Mouse (Mus musculus) lung, embryonic 16.5 days (tissue): ENCODE results near the gene Pkm. TPM values are rescaled to one million over a fixed set of nuclear protein-coding genes. Genes with fewer than 3 reads are reported as not detected.
A peak's percentile ranks its signal among the peaks of the same experiment; 100 is the strongest.

ENCODE experiments used
- ATAC-seq: fragments of 200-750 bp; cut with Nextera tagmentation; 2 replicates; pipeline ENCODE4 v1.8.0; 2017; ENCODE audit warnings: low read depth, mild to moderate bottlenecking, moderate library complexity
- H3K27ac ChIP-seq: fragments of 300-500 bp; sonication (generic); 2 replicates; pipeline ENCODE4 v1.5.1; 2014; ENCODE audit warnings: mild to moderate bottlenecking, control low read depth, low read length
- H3K27me3 ChIP-seq: fragments of 300-500 bp; sonication (generic); 2 replicates; pipeline ENCODE4 v1.6.1; 2014; ENCODE audit warnings: low read depth, low read length, mixed read lengths; ENCODE audit not compliant: control insufficient read depth, insufficient read depth
- H3K36me3 ChIP-seq: fragments of 300-500 bp; sonication (generic); 2 replicates; pipeline ENCODE4 v1.6.1; 2014; ENCODE audit warnings: low read length; ENCODE audit not compliant: control insufficient read depth, insufficient read depth
- H3K4me1 ChIP-seq: fragments of 300-500 bp; sonication (generic); replicated peaks from 2 replicates; pipeline ENCODE4 v1.6.1; 2014; ENCODE audit warnings: low read length, mixed read lengths; ENCODE audit not compliant: control insufficient read depth, insufficient read depth
- H3K4me2 ChIP-seq: fragments of 300-500 bp; sonication (generic); 2 replicates; pipeline ENCODE4 v1.6.1; 2014; ENCODE audit warnings: low read depth, low read length, control low read depth
- H3K4me3 ChIP-seq: fragments of 300-500 bp; sonication (generic); 2 replicates; pipeline ENCODE4 v1.5.1; 2014; ENCODE audit warnings: mild to moderate bottlenecking, low read length, control low read depth
- H3K9ac ChIP-seq: fragments of 300-500 bp; sonication (generic); 2 replicates; pipeline ENCODE4 v1.6.1; 2014; ENCODE audit warnings: low read length, control low read depth
- H3K9me3 ChIP-seq: fragments of 300-500 bp; sonication (generic); 2 replicates; pipeline ENCODE4 v1.6.1; 2016; ENCODE audit warnings: low read length; ENCODE audit not compliant: control insufficient read depth
- WGBS: fragments of 180-500 bp; shearing (Covaris S2); extraction: QIAGEN DNeasy Blood & Tissue Kit; methylation state at CpG from one replicate; pipeline ENCODE4 v1.1.7; 2014; 5-methylcytosine and 5-hydroxymethylcytosine counted together
- polyA plus RNA-seq: library from polyadenylated mRNA; unstranded; fragments of >200 nt; fragmentation: Nextera tagmentation; extraction: Ambion mirVana; gene quantifications from 2 replicates; pipeline ENCODE4 v1.2.1, GENCODE M21; 2015

Pkm gene
- polyA plus RNA-seq, 1 experiment from 2014 or later, result 1,193 TPM

DNA sequence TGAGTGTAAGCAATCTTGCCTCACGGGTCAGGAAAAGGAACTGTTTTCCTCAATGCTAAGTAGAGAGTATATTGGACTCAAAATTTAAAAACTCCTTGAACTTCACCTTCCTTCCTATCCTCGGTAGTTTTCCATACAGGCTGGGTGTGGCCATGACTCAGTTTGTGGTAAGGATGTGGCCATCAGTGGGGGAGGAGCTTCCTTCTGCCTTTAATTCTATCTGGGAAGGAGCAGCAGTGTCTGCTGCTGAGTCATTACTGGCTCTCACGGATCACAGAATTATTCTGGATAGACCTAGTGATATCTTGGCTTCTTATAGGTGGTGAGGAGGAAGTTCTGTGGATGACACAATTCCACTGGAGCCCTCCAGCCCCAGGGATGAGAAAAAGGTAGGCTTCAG is 2.8 kb upstream of the Pkm start:
- Histone ChIP-seq H3K27me3 (no peaks in the 10 kb centered on the region), H3K4me2 (no peak overlapping the region), H3K4me1 (peaks cover 9% of the 10 kb centered on the region), H3K9me3 (no peaks in the 10 kb centered on the region), H3K9ac (no peak overlapping the region), H3K36me3 (peaks cover 18% of the 10 kb centered on the region), H3K4me3 (no peak overlapping the region), H3K27ac (no peak overlapping the region)
- no peak for ATAC-seq
- WGBS, result 21% methylated on average over 3 of the region's 3 CpGs

DNA sequence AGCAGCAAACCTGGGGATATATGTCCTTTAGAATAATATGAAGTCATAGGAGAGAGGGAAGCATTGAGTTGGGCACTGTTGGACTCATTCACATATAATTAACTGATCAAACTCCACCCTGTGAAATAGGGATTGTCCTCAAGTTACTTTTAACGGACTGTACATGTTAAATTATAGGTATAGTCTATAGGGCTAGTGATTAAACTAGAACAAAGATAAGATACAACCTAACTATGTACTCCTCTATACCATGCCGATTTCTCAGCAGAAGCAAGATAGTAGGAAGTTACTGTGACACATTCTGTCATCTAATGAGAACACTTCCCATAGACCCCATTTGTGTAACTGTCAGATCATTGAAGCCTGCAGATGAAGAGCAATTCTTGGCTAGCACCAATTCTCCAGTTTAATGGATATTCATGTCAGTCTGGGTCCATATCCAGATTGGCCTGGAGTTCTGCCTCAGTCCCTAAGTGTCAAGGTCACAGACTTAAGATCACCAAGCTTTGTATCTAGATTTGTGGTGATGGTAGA is 1.7 kb upstream of the Pkm start:
- H3K9ac ChIP-seq, result no peak overlapping the region
- WGBS, result 82% methylated on average over 2 of the region's 2 CpGs
- H3K4me2 ChIP-seq, result no peak overlapping the region
- no peak overlapping the region for H3K27ac ChIP-seq
- H3K27me3 ChIP-seq, result no peaks in the 10 kb centered on the region
- peaks cover 21% of the 10 kb centered on the region for H3K4me1 ChIP-seq
- H3K4me3 ChIP-seq, result no peak overlapping the region
- ATAC-seq, result no peak
- H3K36me3 ChIP-seq, result peaks cover 6% of the 10 kb centered on the region
- no peaks in the 10 kb centered on the region for H3K9me3 ChIP-seq

- H3K36me3 ChIP-seq, result 0 out of 2 replicates have a peak, but pooled peaks cover 2% of the 10 kb centered on the region
- peak overlapping the region; percentile 97 for H3K27ac ChIP-seq
- peaks cover 41% of the 10 kb centered on the region for H3K4me1 ChIP-seq
- H3K4me3 ChIP-seq, result peak overlapping the region; percentile 93
- H3K4me2 ChIP-seq, result peak overlapping the region; percentile 79
- no peaks in the 10 kb centered on the region for H3K9me3 ChIP-seq
- no peaks in the 10 kb centered on the region for H3K27me3 ChIP-seq
- peak; percentile 34 for ATAC-seq
- 1% methylated on average over 65 of the region's 65 CpGs for WGBS
- H3K9ac ChIP-seq, result peak overlapping the region; percentile 88
Observed at GRCm38 (mm10) chr9:59656635-59657617, 758 bp downstream of the Pkm start.

DNA sequence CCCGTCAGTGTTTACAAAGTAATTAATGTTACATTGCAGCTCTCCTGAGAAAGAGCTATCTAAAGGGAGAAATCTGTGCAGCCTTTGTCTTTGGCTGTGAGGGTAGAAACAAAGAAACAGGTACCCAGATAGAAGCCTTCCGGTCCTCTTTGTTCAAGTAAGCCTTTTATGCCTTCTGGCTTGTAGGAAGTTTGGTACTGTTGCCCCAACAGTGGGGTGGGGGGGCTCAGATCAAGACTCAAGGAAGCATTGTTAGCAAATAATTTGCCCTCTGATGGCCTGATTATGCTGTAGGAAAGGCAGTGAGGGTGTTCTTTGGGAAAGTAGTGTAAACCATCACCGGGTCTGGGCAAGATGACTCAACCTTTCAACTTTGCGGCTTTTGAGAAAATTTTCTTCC is 2.0 kb downstream of the Pkm start:
- no peaks in the 10 kb centered on the region for H3K27me3 ChIP-seq
- peaks cover 3% of the 10 kb centered on the region; the same call in 1 of the 2 replicates for H3K36me3 ChIP-seq
- H3K4me2 ChIP-seq, result peak overlapping the region; percentile 79
- 5% methylated on average over 4 of the region's 4 CpGs for WGBS
- peak overlapping the region; percentile 97 for H3K27ac ChIP-seq
- no peak for ATAC-seq
- peaks cover 41% of the 10 kb centered on the region for H3K4me1 ChIP-seq
- H3K4me3 ChIP-seq, result peak overlapping the region; percentile 93
- H3K9ac ChIP-seq, result peak overlapping the region; percentile 88
- no peaks in the 10 kb centered on the region for H3K9me3 ChIP-seq

DNA sequence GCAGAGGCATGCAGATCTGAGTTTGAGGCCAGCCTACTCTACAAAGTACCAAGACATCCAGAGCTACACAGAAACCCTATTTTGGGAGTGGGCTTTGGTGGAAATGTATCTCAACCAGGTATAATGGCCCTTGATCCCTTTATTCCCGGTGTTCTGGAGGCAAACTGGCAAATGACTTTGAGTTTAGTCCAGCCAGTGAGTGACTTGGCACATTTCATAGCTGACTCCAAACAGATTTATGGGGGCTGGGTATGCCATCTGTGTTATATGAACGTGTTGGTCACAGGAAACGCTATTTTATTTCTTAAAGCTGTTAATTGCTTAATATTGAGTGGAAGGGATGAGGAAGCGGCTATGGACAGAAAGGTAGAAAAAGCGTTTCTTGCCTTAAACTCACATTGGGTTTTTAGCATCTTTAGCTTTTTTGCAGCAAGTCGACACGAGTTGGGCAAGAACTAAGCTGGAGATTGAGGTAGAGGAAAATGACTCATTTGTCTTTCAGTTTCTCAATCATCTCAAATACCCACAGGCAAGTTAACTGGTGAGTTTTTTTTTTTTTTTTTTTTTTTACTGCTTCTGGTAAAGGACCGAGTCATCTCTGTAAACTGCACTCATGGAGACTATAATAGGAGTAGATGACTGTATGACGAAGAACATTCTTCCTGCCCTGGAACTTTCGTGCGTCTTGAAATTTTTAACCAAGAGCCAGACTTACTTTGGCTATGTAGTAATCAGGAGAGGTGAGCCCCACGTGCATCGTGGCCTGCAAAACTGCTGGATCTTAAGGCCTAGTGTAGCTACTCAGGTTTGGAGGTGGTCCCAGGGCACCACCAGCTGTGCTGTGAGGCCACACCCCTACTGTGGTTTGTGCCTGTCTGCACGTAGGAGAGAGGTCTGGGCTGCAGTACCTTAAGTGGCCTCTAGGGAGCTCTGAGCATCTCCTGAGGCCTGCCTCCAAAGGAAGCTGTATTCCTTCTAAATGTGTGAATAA is 3.2 kb downstream of the Pkm start:
- Histone ChIP-seq H3K9ac (0 out of 2 replicates have a peak overlapping the region, but pooled peaks have one; percentile 46), H3K4me1 (peaks cover 48% of the 10 kb centered on the region), H3K4me2 (peak overlapping the region; percentile 79), H3K4me3 (peak overlapping the region; percentile 20), H3K9me3 (no peaks in the 10 kb centered on the region), H3K27ac (peak overlapping the region; percentile 58), H3K27me3 (no peaks in the 10 kb centered on the region), H3K36me3 (peaks cover 5% of the 10 kb centered on the region; the same call in 1 of the 2 replicates)
- peak; percentile 41 for ATAC-seq
- WGBS, result 22% methylated on average over 14 of the region's 14 CpGs

GRCm38 (mm10) chr9:59660421-59660820 is 4.3 kb downstream of the Pkm start:
- Histone ChIP-seq H3K9ac (no peak overlapping the region), H3K4me2 (peak overlapping the region; percentile 32; the same call in 1 of the 2 replicates), H3K4me1 (peaks cover 49% of the 10 kb centered on the region), H3K9me3 (no peaks in the 10 kb centered on the region), H3K4me3 (no peak overlapping the region), H3K27me3 (no peaks in the 10 kb centered on the region), H3K27ac (peak overlapping the region; percentile 58; the same call in 1 of the 2 replicates), H3K36me3 (peaks cover 9% of the 10 kb centered on the region; the same call in 1 of the 2 replicates)
- WGBS, result 46% methylated on average over 10 of the region's 10 CpGs
- no peak for ATAC-seq

DNA sequence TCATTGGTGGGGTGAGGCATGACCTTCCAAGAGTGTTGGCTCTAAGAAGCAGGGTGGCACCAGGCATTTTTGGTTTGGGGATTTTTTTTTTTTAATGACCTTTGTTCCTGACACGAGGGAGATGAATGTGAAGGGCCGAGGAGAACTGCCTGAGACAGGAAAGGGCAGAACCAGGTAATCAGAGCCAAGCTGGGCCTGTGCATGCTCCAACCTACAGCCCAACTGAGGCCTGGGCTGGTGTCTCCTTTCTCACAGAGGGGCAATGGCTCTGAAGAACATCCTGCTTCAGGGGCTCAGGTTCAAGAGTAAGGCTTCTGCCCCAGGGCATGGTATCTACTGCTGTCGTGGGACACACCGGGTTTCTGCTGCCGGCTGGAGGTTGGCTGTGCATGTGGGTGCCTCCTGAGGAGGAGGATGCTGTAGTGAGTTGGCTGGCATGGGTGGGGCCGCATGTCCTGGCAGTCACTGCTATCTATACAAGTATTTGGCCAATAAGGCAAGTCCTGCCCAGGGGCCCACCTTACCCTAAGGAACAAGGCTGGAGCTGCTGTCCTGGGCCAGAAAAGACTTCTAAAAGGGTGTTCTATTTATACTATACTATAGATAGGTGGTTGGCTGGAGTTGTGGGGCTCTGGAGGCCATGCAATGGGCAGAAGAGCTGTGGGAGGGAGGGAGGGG is 5.3 kb downstream of the Pkm start:
- peaks cover 16% of the 10 kb centered on the region; the same call in 1 of the 2 replicates for H3K36me3 ChIP-seq

DNA sequence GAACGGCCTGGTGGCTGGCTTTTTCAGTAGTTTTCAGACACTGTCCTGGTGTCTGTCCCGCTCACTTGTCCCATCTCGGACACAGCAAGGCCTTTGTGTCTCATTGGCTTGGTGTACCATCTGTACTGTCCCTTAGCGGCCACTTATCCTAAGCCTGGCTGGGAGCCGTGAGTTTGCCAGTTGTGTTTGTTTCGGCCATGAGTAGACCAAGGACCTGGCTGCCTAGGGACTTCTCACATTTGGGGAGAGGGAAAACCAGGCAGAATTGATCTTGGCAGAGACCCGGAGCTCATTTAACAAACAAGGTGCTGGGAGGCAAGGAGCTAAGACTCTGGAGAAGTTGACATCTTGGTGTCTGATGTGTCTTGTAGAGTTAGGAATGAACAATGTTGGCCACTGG is 7.1 kb downstream of the Pkm start:
- peaks cover 41% of the 10 kb centered on the region for H3K4me1 ChIP-seq
- no peak overlapping the region for H3K27ac ChIP-seq
- no peaks in the 10 kb centered on the region for H3K27me3 ChIP-seq
- H3K9ac ChIP-seq, result no peak overlapping the region
- no peak for ATAC-seq
- 77% methylated on average over 7 of the region's 7 CpGs for WGBS
- peaks cover 33% of the 10 kb centered on the region for H3K36me3 ChIP-seq
- H3K4me3 ChIP-seq, result no peak overlapping the region
- no peak overlapping the region for H3K4me2 ChIP-seq
- H3K9me3 ChIP-seq, result no peaks in the 10 kb centered on the region

More for the DNA sequence above, 5.3 kb downstream of the Pkm start:
- Histone ChIP-seq H3K9ac (no peak overlapping the region; the same call in 1 of the 2 replicates), H3K27ac (no peak overlapping the region), H3K4me3 (no peak overlapping the region), H3K9me3 (no peaks in the 10 kb centered on the region), H3K4me2 (no peak overlapping the region), H3K4me1 (peaks cover 49% of the 10 kb centered on the region), H3K27me3 (no peaks in the 10 kb centered on the region)
- 58% methylated on average over 6 of the region's 6 CpGs for WGBS
- ATAC-seq, result no peak
